Mouse (Mus musculus) effector memory CD4-positive, alpha-beta T cell, adult 5 months (primary cell): ENCODE measurements around the gene Psme4. TPM values are rescaled to one million over a fixed set of nuclear protein-coding genes. Genes with fewer than 3 reads are reported as not detected.

ENCODE experiments used
- polyA plus RNA-seq: library from polyadenylated mRNA; unstranded; fragments of 100-300 nt; shearing (Covaris generic); gene quantifications from one replicate; pipeline ENCODE4 v1.2.1, GENCODE M21; 2017

Gene Psme4
- polyA plus RNA-seq: 19.3 TPM

GRCm38 (mm10) chr11:30771267-30771903 lies at the start of gene Psme4:
TSS of gene Psme4 (plus strand) at chr11:30771726.

GRCm38 (mm10) chr11:30885171-30885871 lies 113.8 kb downstream of the Psme4 start, which contains the start of the genes Gpr75 and Asb3:
TSS of gene Gpr75 (plus strand) at chr11:30885358.
TSS of gene Asb3 (plus strand) at chr11:30885416.

Other genes with a start within 250 kb of the Psme4 start
- gene Acyp2, start 122.1 kb upstream of the Psme4 start, polyA plus RNA-seq: 0.74 TPM
- not detected for gene Gpr75, start 113.6 kb downstream of the Psme4 start, polyA plus RNA-seq
- 45.7 TPM for gene Asb3, start 113.7 kb downstream of the Psme4 start, polyA plus RNA-seq
- gene Erlec1, start 182.6 kb downstream of the Psme4 start, polyA plus RNA-seq: 7.7 TPM
- gene Chac2, start 214.6 kb downstream of the Psme4 start, polyA plus RNA-seq: 8.0 TPM